20 mouse cellular contexts compared by ENCODE assay signal in the genomic region with DNA sequence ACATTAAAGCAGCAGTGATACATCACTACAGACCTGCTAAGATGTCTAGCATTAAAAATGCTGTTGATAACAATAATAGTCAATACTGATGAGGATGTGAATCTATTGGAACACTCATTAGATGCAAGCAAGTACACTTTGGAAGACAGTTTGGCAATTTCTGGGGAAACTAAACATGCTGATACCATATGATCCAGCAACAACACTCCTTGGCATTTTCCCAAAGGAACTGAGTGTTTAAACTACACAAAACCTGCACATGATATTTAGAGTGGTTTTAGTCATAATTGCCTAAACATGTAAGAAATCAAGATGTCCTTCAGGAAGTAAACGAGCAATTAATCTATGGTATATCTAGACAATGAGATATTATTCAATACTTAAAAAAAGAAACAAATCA.
"Had no signal": no experiment of that assay in that cellular context is flagged by ENCODE, and none has a peak within 500 bp of the region (broad histone marks: within the 10 kb centered on the region; RNA-seq: fewer than 3 reads in every experiment).

No protein-coding gene starts in this region.

- H3K27me3 ChIP-seq: lung, embryonic 15.5 days; midbrain, embryonic 12.5 days; neural tube, embryonic 13.5 days; neural tube, embryonic 15.5 days had no signal

- H3K4me3 ChIP-seq: lung, embryonic 15.5 days; midbrain, embryonic 10.5 days; midbrain, embryonic 12.5 days; myocyte; neural tube, embryonic 13.5 days; neural tube, embryonic 15.5 days had no signal

- H3K9me3 ChIP-seq: lung, embryonic 15.5 days; midbrain, embryonic 10.5 days; midbrain, embryonic 12.5 days; neural tube, embryonic 13.5 days; neural tube, embryonic 15.5 days had no signal

- H3K36me3 ChIP-seq: lung, embryonic 15.5 days; midbrain, embryonic 10.5 days; midbrain, embryonic 12.5 days; neural tube, embryonic 13.5 days; neural tube, embryonic 15.5 days had no signal

- H3K27ac ChIP-seq: lung, embryonic 15.5 days; midbrain, embryonic 10.5 days; midbrain, embryonic 12.5 days; neural tube, embryonic 13.5 days; neural tube, embryonic 15.5 days had no signal

- H3K9ac ChIP-seq: lung, embryonic 15.5 days; midbrain, embryonic 12.5 days; neural tube, embryonic 13.5 days; neural tube, embryonic 15.5 days had no signal

- ATAC-seq: lung, postnatal 0 days; midbrain, embryonic 16.5 days had no signal

- DNase-seq: lung, adult 18-20 months; lung, postnatal 14 days; lung, postnatal 4 days; midbrain, embryonic 14.5 days; retina, postnatal 1 day; right cerebral cortex, adult 18-20 months; right cerebral cortex, postnatal 25 days; right cerebral cortex, postnatal 4 days; spleen, adult 18-20 months; thymus, adult 18-20 months; thymus, postnatal 14 days; thymus, postnatal 36 days had no signal

- H3K4me2 ChIP-seq: lung, embryonic 15.5 days; midbrain, embryonic 12.5 days; neural tube, embryonic 13.5 days; neural tube, embryonic 15.5 days had no signal
